Comparison of ENCODE assay signal across 8 mouse cellular contexts in the genomic region with DNA sequence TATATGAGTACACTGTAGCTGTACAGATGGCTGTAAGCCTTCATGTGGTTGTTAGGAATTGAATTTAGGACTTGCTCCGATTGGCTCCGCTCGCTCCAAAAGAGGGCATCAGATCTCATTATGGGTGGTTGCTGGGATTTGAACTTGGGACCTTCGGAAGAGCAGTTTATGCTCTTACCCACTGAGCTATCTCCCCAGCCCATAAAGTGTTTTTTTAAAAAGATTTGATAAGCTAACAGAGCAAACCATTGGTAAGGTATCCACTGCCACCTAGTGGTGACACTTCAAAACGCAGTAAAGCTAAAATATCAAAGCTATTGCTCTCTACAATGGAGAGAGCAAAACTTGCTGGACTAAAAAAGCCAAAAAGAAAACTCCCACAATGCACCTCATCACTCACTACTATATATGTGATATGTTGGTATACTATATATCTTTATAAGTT. TPM values are rescaled to one million over a fixed set of nuclear protein-coding genes. Genes with fewer than 3 reads are reported as not detected.
A peak's percentile ranks its signal among the peaks of the same experiment; 100 is the strongest.
DNase-seq lines count a peak whose midpoint lies in the region; ATAC-seq and TF ChIP-seq lines count a peak whose summit lies in the region.

No protein-coding gene starts in this region.

- H3K4me3 ChIP-seq in gastrocnemius, adult 2 months = no peak overlapping the region
- H3K4me3 ChIP-seq in embryonic facial prominence, embryonic 11.5 days (ENCODE audit: low read depth, low read length) = no peak overlapping the region
- no peak overlapping the region for H3K4me3 ChIP-seq in hindbrain, embryonic 13.5 days
- H3K4me3 ChIP-seq in spleen, adult 2 months (ENCODE audit: extremely low read depth, insufficient read depth, insufficient read length) = no peak overlapping the region

- 0 out of 2 replicates have a peak, but pooled peaks have one; percentile 52 for ATAC-seq in embryonic facial prominence, embryonic 11.5 days (replicated peaks; ENCODE audit: insufficient number of reproducible peaks, low FRiP score, low TSS enrichment, low read depth)
- ATAC-seq in hindbrain, embryonic 13.5 days (ENCODE audit: low FRiP score) = peak; percentile 63
- ATAC-seq in megakaryocyte-erythroid progenitor cell, adult 5-6 weeks (replicated peaks; ENCODE audit: low FRiP score, low TSS enrichment, poor library complexity, severe bottlenecking) = peak; percentile 94

- no peaks in the 10 kb centered on the region for H3K27me3 ChIP-seq in embryonic facial prominence, embryonic 11.5 days (ENCODE audit: control insufficient read depth, insufficient read depth, low read length)
- no peaks in the 10 kb centered on the region for H3K27me3 ChIP-seq in hindbrain, embryonic 13.5 days
- no peaks in the 10 kb centered on the region for H3K27me3 ChIP-seq in spleen, adult 2 months (ENCODE audit: control insufficient read depth, insufficient read depth, low read length)

- TF ChIP-seq CTCF in gastrocnemius, adult 2 months (IDR thresholded peaks at IDR 0.05) = peak; percentile 84
- no peak for TF ChIP-seq CTCF in spleen, adult 2 months (IDR thresholded peaks at IDR 0.05; ENCODE audit: extremely low read depth, insufficient read depth, insufficient read length, insufficient replicate concordance)

- no peaks in the 10 kb centered on the region for H3K9me3 ChIP-seq in embryonic facial prominence, embryonic 11.5 days (replicated peaks; ENCODE audit: control insufficient read depth, low read length)
- no peaks in the 10 kb centered on the region for H3K9me3 ChIP-seq in hindbrain, embryonic 13.5 days

- no peak overlapping the region for H3K9ac ChIP-seq in embryonic facial prominence, embryonic 11.5 days (replicated peaks; ENCODE audit: low read length)
- H3K9ac ChIP-seq in hindbrain, embryonic 13.5 days = no peak overlapping the region

- peak; percentile 38 for DNase-seq in gastrocnemius, adult 2 months
- no peak for DNase-seq in gastrocnemius, adult 8-10 months (ENCODE audit: low spot score in 2 of 2)
- peak; percentile 72 for DNase-seq in adrenal gland, postnatal 14 days
- DNase-seq in embryonic facial prominence, embryonic 11.5 days (ENCODE audit: low spot score) = peak; percentile 82
- peak; percentile 51 to 63 for DNase-seq in layer of hippocampus, postnatal 10 days (ENCODE audit: low spot score in 2 of 2)
- peak; percentile 22 to 35 for DNase-seq in spleen, adult 2 months (ENCODE audit: low read depth in 1 of 2, low spot score in 2 of 2)

- no peak overlapping the region for H3K4me2 ChIP-seq in embryonic facial prominence, embryonic 11.5 days (ENCODE audit: low read depth, low read length)
- no peak overlapping the region for H3K4me2 ChIP-seq in hindbrain, embryonic 13.5 days

- 66% methylated on average over 5 of the region's 5 CpGs for WGBS in embryonic facial prominence, embryonic 11.5 days
- 73% methylated on average over 5 of the region's 5 CpGs for WGBS in hindbrain, embryonic 13.5 days
- WGBS in spleen, adult 2 months = 67% methylated on average over 5 of the region's 5 CpGs

- no peaks in the 10 kb centered on the region for H3K4me1 ChIP-seq in embryonic facial prominence, embryonic 11.5 days (ENCODE audit: control insufficient read depth, insufficient read depth, low read length)
- 0 out of 2 replicates have a peak, but pooled peaks cover 5% of the 10 kb centered on the region for H3K4me1 ChIP-seq in hindbrain, embryonic 13.5 days (replicated peaks)
- no peaks in the 10 kb centered on the region for H3K4me1 ChIP-seq in spleen, adult 2 months (ENCODE audit: control insufficient read depth, insufficient read depth, insufficient read length)

- no peaks in the 10 kb centered on the region; the same call in 1 of the 2 replicates for H3K36me3 ChIP-seq in embryonic facial prominence, embryonic 11.5 days (replicated peaks; ENCODE audit: control insufficient read depth, insufficient read depth, low read depth, low read length)
- H3K36me3 ChIP-seq in hindbrain, embryonic 13.5 days = peaks cover 16% of the 10 kb centered on the region
- peaks cover 8% of the 10 kb centered on the region for H3K36me3 ChIP-seq in spleen, adult 2 months (ENCODE audit: control insufficient read depth, insufficient read depth, low read length)

- intact Hi-C loops in gastrocnemius, adult 2 months (cut with DNase I) = loop anchor here (1.0 to 5.0 kb wide), 2 partner anchors 60 to 97 kb away; no protein-coding TSS in a partner anchor

- TF ChIP-seq POLR2A in spleen, adult 2 months (IDR thresholded peaks at IDR 0.05; ENCODE audit: low read depth, low read length) = no peak

- peak overlapping the region; percentile 53; the same call in 1 of the 2 replicates for H3K27ac ChIP-seq in gastrocnemius, adult 2 months
- H3K27ac ChIP-seq in embryonic facial prominence, embryonic 11.5 days (replicated peaks; ENCODE audit: low read depth, low read length) = no peak overlapping the region
- H3K27ac ChIP-seq in hindbrain, embryonic 13.5 days = no peak overlapping the region
- H3K27ac ChIP-seq in spleen, adult 2 months (ENCODE audit: insufficient read depth, low read length) = no peak overlapping the region

RNA-seq across cellular contexts. Expression of gene Lmod2, which starts 30.0 kb away (rescaled TPM):
- total RNA-seq in gastrocnemius, adult 2 months (2021) = 100 to 1,000 TPM; 105 to 286 TPM
- total RNA-seq in gastrocnemius, adult 8-10 months (2022) = 100 to 1,000 TPM; 142 to 191 (median 167) TPM
- total RNA-seq in adrenal gland, postnatal 14 days (2021) = not detected in 2 replicates
- 0.34 TPM in 1 of 2 replicates, not detected in the other for polyA plus RNA-seq in embryonic facial prominence, embryonic 11.5 days (2014; fragmentation: Nextera tagmentation; extraction: Ambion mirVana)
- polyA plus RNA-seq in hindbrain, embryonic 13.5 days (2015; fragmentation: Nextera tagmentation; extraction: Ambion mirVana) = not detected in 2 replicates
- not detected for total RNA-seq in layer of hippocampus, postnatal 10 days (2021)
- not detected in 2 replicates for total RNA-seq in megakaryocyte-erythroid progenitor cell, adult 5-6 weeks (2014; fragmentation: Nextera tagmentation)
- not detected in 2 replicates for total RNA-seq in megakaryocyte-erythroid progenitor cell, adult 5-6 weeks (2017)
- polyA plus RNA-seq in spleen, adult 2 months (2012; rRNA removed) = not detected in 2 replicates

RNA-seq across cellular contexts. Expression of gene Wasl, which starts 37.2 kb away (rescaled TPM):
- 10 to 100 TPM; 15.3 to 18.1 TPM for total RNA-seq in gastrocnemius, adult 2 months (2021)
- 10 to 100 TPM; 11.5 to 15.7 (median 15.4) TPM for total RNA-seq in gastrocnemius, adult 8-10 months (2022)
- 50.5 and 53.9 TPM in 2 replicates for total RNA-seq in adrenal gland, postnatal 14 days (2021)
- polyA plus RNA-seq in embryonic facial prominence, embryonic 11.5 days (2014; fragmentation: Nextera tagmentation; extraction: Ambion mirVana) = 37.1 and 46.6 TPM in 2 replicates
- polyA plus RNA-seq in hindbrain, embryonic 13.5 days (2015; fragmentation: Nextera tagmentation; extraction: Ambion mirVana) = 63.5 and 66.2 TPM in 2 replicates
- 10 to 100 TPM; 69.3 to 81.8 TPM for total RNA-seq in layer of hippocampus, postnatal 10 days (2021)
- 17.3 and 34.0 TPM in 2 replicates for total RNA-seq in megakaryocyte-erythroid progenitor cell, adult 5-6 weeks (2014; fragmentation: Nextera tagmentation)
- total RNA-seq in megakaryocyte-erythroid progenitor cell, adult 5-6 weeks (2017) = 6.4 and 12.0 TPM in 2 replicates
- 22.3 and 46.5 TPM in 2 replicates for polyA plus RNA-seq in spleen, adult 2 months (2012; rRNA removed)

Comparison
In these comparisons a context has a peak if more than half of its experiments do, and no peak if none do; other contexts are left out.
1. DNase-seq: peak in gastrocnemius, adult 2 months (single experiment), adrenal gland, postnatal 14 days (single experiment), embryonic facial prominence, embryonic 11.5 days (single experiment), layer of hippocampus, postnatal 10 days (2 of 2) and spleen, adult 2 months (2 of 2); none in gastrocnemius, adult 8-10 months (0 of 2).
2. RNA of gene Lmod2, which starts 30.0 kb away (total RNA-seq): 105 to 286 TPM in gastrocnemius, adult 2 months and 142 to 191 TPM in gastrocnemius, adult 8-10 months; not detected in layer of hippocampus, postnatal 10 days, not detected in adrenal gland, postnatal 14 days and not detected in megakaryocyte-erythroid progenitor cell, adult 5-6 weeks; every median in the first group is over 10 times any median in the second.
3. Peak in every context shown above with its lines, with median percentiles within 50 percentile points of each other: ATAC-seq.